Mouse (Mus musculus): ENCODE results near the gene Rbm33. TPM values are rescaled to one million over a fixed set of nuclear protein-coding genes. Genes with fewer than 3 reads are reported as not detected.

The Rbm33 gene
- total RNA-seq, 2 experiments from 2014 or later = 41.7 to 45.1 TPM

- ATAC-seq (ENCODE audit: poor library complexity, severe bottlenecking) = peak; percentile 57
These were observed 85.8 kb downstream of the Rbm33 start for GRCm38 (mm10) chr5:28402756-28403155.

- ATAC-seq (ENCODE audit: poor library complexity, severe bottlenecking) = no peak
These were observed 89.7 kb downstream of the Rbm33 start for GRCm38 (mm10) chr5:28406662-28407061.

- ATAC-seq (ENCODE audit: poor library complexity, severe bottlenecking) = no peak
These were observed 95.2 kb downstream of the Rbm33 start for GRCm38 (mm10) chr5:28412006-28412685.

- ATAC-seq (ENCODE audit: poor library complexity, severe bottlenecking) = no peak
These were observed 96.6 kb downstream of the Rbm33 start for GRCm38 (mm10) chr5:28413533-28413932.

- no peak for ATAC-seq (ENCODE audit: poor library complexity, severe bottlenecking)
These were observed 97.2 kb downstream of the Rbm33 start for GRCm38 (mm10) chr5:28414076-28414475.

- no peak for ATAC-seq (ENCODE audit: poor library complexity, severe bottlenecking)
These were observed 99.1 kb downstream of the Rbm33 start for GRCm38 (mm10) chr5:28416029-28416428.

GRCm38 (mm10) chr5:28418734-28419133, 101.8 kb downstream of the Rbm33 start:
- ATAC-seq (ENCODE audit: poor library complexity, severe bottlenecking) = no peak

- no peak for ATAC-seq (ENCODE audit: poor library complexity, severe bottlenecking)
These were observed 102.8 kb downstream of the Rbm33 start for GRCm38 (mm10) chr5:28419640-28420265.

- ATAC-seq (ENCODE audit: poor library complexity, severe bottlenecking) = no peak
These were observed 106.9 kb downstream of the Rbm33 start for GRCm38 (mm10) chr5:28423781-28424180.

GRCm38 (mm10) chr5:28425926-28426325, 109.0 kb downstream of the Rbm33 start:
- ATAC-seq (ENCODE audit: poor library complexity, severe bottlenecking) = no peak

- ATAC-seq (ENCODE audit: poor library complexity, severe bottlenecking) = no peak
These were observed 133.4 kb downstream of the Rbm33 start for GRCm38 (mm10) chr5:28450126-28450890.

- peak; percentile 66; the same call in 1 of the 2 replicates for ATAC-seq (ENCODE audit: poor library complexity, severe bottlenecking)
These were observed 134.2 kb downstream of the Rbm33 start for GRCm38 (mm10) chr5:28451053-28451638.

- no peak for ATAC-seq (ENCODE audit: poor library complexity, severe bottlenecking)
These were observed 136.2 kb downstream of the Rbm33 start for GRCm38 (mm10) chr5:28453086-28453485.

GRCm38 (mm10) chr5:28453523-28453922, 136.6 kb downstream of the Rbm33 start:
- no peak for ATAC-seq (ENCODE audit: poor library complexity, severe bottlenecking)

- ATAC-seq (ENCODE audit: poor library complexity, severe bottlenecking) = no peak
These were observed 137.6 kb downstream of the Rbm33 start for GRCm38 (mm10) chr5:28454546-28454945.

GRCm38 (mm10) chr5:28455721-28456120, 138.8 kb downstream of the Rbm33 start:
- no peak for ATAC-seq (ENCODE audit: poor library complexity, severe bottlenecking)

GRCm38 (mm10) chr5:28456366-28456765, 139.4 kb downstream of the Rbm33 start:
- ATAC-seq (ENCODE audit: poor library complexity, severe bottlenecking) = no peak

- no peak for ATAC-seq (ENCODE audit: poor library complexity, severe bottlenecking)
These were observed 141.2 kb downstream of the Rbm33 start for GRCm38 (mm10) chr5:28457921-28458641.

- ATAC-seq (ENCODE audit: poor library complexity, severe bottlenecking) = no peak
These were observed 141.9 kb downstream of the Rbm33 start for GRCm38 (mm10) chr5:28458821-28459240.

- no peak for ATAC-seq (ENCODE audit: poor library complexity, severe bottlenecking)
These were observed 142.7 kb downstream of the Rbm33 start for GRCm38 (mm10) chr5:28459456-28460225.
